Mouse (Mus musculus) olfactory bulb, adult 2 months (tissue): ENCODE results near the gene Mllt3.

Source experiments
- CTCF ChIP-seq: fragments of 200-500 bp; IDR thresholded peaks from 2 replicates; pipeline ENCODE4 v1.5.1; 2012; ENCODE audit warnings: low read depth, mild to moderate bottlenecking, low read length, moderate library complexity; ENCODE audit not compliant: insufficient read depth
- POLR2A ChIP-seq: fragments of 200-500 bp; IDR thresholded peaks from 2 replicates; pipeline ENCODE4 v1.6.1; 2012; ENCODE audit warnings: mild to moderate bottlenecking, low read depth, low read length, moderate library complexity; ENCODE audit not compliant: insufficient read depth

GRCm38 (mm10) chr4:87936326-87936725 is 96.8 kb downstream of the Mllt3 start:
- TF ChIP-seq POLR2A (no peak), CTCF (no peak)
